Mouse (Mus musculus) lung, adult 2 months (tissue): ENCODE data around the gene Tagln3. TPM values are rescaled to one million over a fixed set of nuclear protein-coding genes. Genes with fewer than 3 reads are reported as not detected.
A peak's percentile ranks its signal among the peaks of the same experiment; 100 is the strongest.

ENCODE experiments used
- DNase-seq: peaks from one replicate; pipeline ENCODE4 v3.0.0; 2022
- H3K4me1 ChIP-seq: fragments of 200-500 bp; 2 replicates; pipeline ENCODE4 v1.6.1; 2011; ENCODE audit warnings: low read length; ENCODE audit not compliant: control insufficient read depth, insufficient read depth
- H3K4me3 ChIP-seq: fragments of 200-500 bp; replicated peaks from 2 replicates; pipeline ENCODE3; 2011; ENCODE audit warnings: low read depth, mild to moderate bottlenecking, control low read depth, low read length; ENCODE audit errors: extremely low read depth
- CTCF ChIP-seq: fragments of 200-500 bp; IDR thresholded peaks from 2 replicates; pipeline ENCODE4 v1.5.1; 2011; ENCODE audit warnings: mild to moderate bottlenecking, low read length, control low read depth; ENCODE audit not compliant: insufficient read depth
- POLR2A ChIP-seq: fragments of 200-500 bp; IDR thresholded peaks from 2 replicates; pipeline ENCODE4 v1.6.1; 2011; ENCODE audit warnings: low read depth, mild to moderate bottlenecking, control low read depth, low read length, borderline replicate concordance; ENCODE audit errors: extremely low read depth
- whole genome bisulfite sequencing: fragments of 180-500 bp; shearing (Covaris S2); methylation state at CpG from one replicate; pipeline ENCODE4 v1.1.7; 2018; 5-methylcytosine and 5-hydroxymethylcytosine counted together
- polyA plus RNA-seq: library from polyadenylated mRNA; depleted of rRNA; stranded (reverse); fragments of >200 nt; gene quantifications from 2 replicates; pipeline ENCODE4 v1.2.3, GENCODE M21; 2012

Gene Tagln3
- polyA plus RNA-seq, 1 experiment = 0.58 TPM

GRCm38 (mm10) chr16:45757421-45758078 lies 33.1 kb upstream of the Tagln3 start:
- TF ChIP-seq CTCF (no peak), POLR2A (no peak)
- H3K4me3 ChIP-seq = no peak overlapping the region
- peaks cover 8% of the 10 kb centered on the region; the same call in 1 of the 2 replicates for H3K4me1 ChIP-seq
- peak; percentile 27 for DNase-seq
- WGBS = 42% methylated on average over 12 of the region's 12 CpGs

GRCm38 (mm10) chr16:45756855-45757254 lies 32.4 kb upstream of the Tagln3 start:
- DNase-seq = no peak
- TF ChIP-seq POLR2A (no peak), CTCF (no peak)
- WGBS = 17% methylated on average over 9 of the region's 9 CpGs
- Histone ChIP-seq H3K4me3 (no peak overlapping the region), H3K4me1 (peaks cover 8% of the 10 kb centered on the region; the same call in 1 of the 2 replicates)

- WGBS = 59% methylated on average over 4 of the region's 4 CpGs
- no peaks in the 10 kb centered on the region; the same call in 1 of the 2 replicates for H3K4me1 ChIP-seq
- TF ChIP-seq POLR2A = no peak
- TF ChIP-seq CTCF = no peak
- no peak for DNase-seq
- H3K4me3 ChIP-seq = no peak overlapping the region
Measured at GRCm38 (mm10) chr16:45743591-45744144, 19.3 kb upstream of the Tagln3 start.

- Histone ChIP-seq H3K4me3 (peak within 1 kb of the TSS; percentile 74), H3K4me1 (peaks cover 2% of the 10 kb centered on the region)
- TF ChIP-seq POLR2A (peak; percentile 74), CTCF (no peak)
- DNase-seq = peak; percentile 90
- 1% methylated on average over 51 of the region's 51 CpGs for WGBS
Measured at GRCm38 (mm10) chr16:45742615-45743476, 18.4 kb upstream of the Tagln3 start, which contains the start of gene Abhd10. TSS of gene Abhd10 (minus strand) at chr16:45742955.

GRCm38 (mm10) chr16:45737880-45738279 lies 13.5 kb upstream of the Tagln3 start:
- Histone ChIP-seq H3K4me1 (peaks cover 5% of the 10 kb centered on the region), H3K4me3 (no peak overlapping the region)
- 64% methylated on average over 8 of the region's 8 CpGs for WGBS
- DNase-seq = no peak
- TF ChIP-seq POLR2A (no peak), CTCF (no peak)

- H3K4me3 ChIP-seq = no peak overlapping the region
- WGBS = 79% methylated on average over 3 of the region's 3 CpGs
- peaks cover 5% of the 10 kb centered on the region for H3K4me1 ChIP-seq
- no peak for TF ChIP-seq CTCF
- TF ChIP-seq POLR2A = no peak
- no peak for DNase-seq
Measured at GRCm38 (mm10) chr16:45736724-45737123, 12.3 kb upstream of the Tagln3 start.

GRCm38 (mm10) chr16:45729163-45729562 lies 4.8 kb upstream of the Tagln3 start:
- H3K4me3 ChIP-seq = no peak overlapping the region
- WGBS = 83% methylated on average over 5 of the region's 5 CpGs
- H3K4me1 ChIP-seq = no peaks in the 10 kb centered on the region; the same call in 1 of the 2 replicates
- DNase-seq = no peak
- TF ChIP-seq POLR2A (no peak), CTCF (no peak)

- DNase-seq = no peak
- no peak overlapping the region for H3K4me3 ChIP-seq
- 6% methylated on average over 10 of the region's 10 CpGs for WGBS
Measured at GRCm38 (mm10) chr16:45724742-45725102, 314 bp upstream of the Tagln3 start.

GRCm38 (mm10) chr16:45723172-45723901 lies 1.1 kb downstream of the Tagln3 start:
- Histone ChIP-seq H3K4me1 (no peaks in the 10 kb centered on the region), H3K4me3 (no peak overlapping the region)
- WGBS = 77% methylated on average over 6 of the region's 6 CpGs
- no peak for DNase-seq
- TF ChIP-seq CTCF (no peak), POLR2A (no peak)

More at GRCm38 (mm10) chr16:45724742-45725102, 314 bp upstream of the Tagln3 start:
- no peaks in the 10 kb centered on the region; the same call in 1 of the 2 replicates for H3K4me1 ChIP-seq
- TF ChIP-seq CTCF (no peak), POLR2A (no peak)
